Mouse (Mus musculus) left cerebral cortex, adult 18-20 months (tissue): ENCODE data around the gene Fiz1. TPM values are rescaled to one million over a fixed set of nuclear protein-coding genes. Genes with fewer than 3 reads are reported as not detected.
A peak's percentile ranks its signal among the peaks of the same experiment; 100 is the strongest.

Experiments used
- DNase-seq, 2 experiments: peaks; one replicate each; pipeline ENCODE4 v3.0.0; 2021 to 2022; ENCODE audit warnings: low spot score in 2 of 2, mixed read lengths in 1 of 2
- long read RNA-seq, 2 experiments: library from polyadenylated mRNA; stranded (forward); transcript quantifications; one replicate each; pipeline ENCODE4 v2.0.0; 2021
- total RNA-seq, 2 experiments: library from RNA; stranded (reverse); gene quantifications; 2 replicates each; pipeline ENCODE4 v1.2.3; 2021

The Fiz1 gene
- total RNA-seq, result 10 to 100 TPM; 23.3 to 25.7 TPM
- long read RNA-seq, experiment 1, transcript Fiz1-201 (3 exons, 2,546 nt), result major isoform, 9 of 17 reads
- long read RNA-seq, experiment 1, partial matches to known transcripts, result 2 of 17 reads
- long read RNA-seq, experiment 1, other reads (novel, unspliced or antisense), result 4 of 17 reads
- long read RNA-seq, experiment 2, transcript Fiz1-201 (3 exons, 2,546 nt), result major isoform, 10 of 13 reads
- long read RNA-seq, experiment 2, partial matches to known transcripts, result 1 of 13 reads
- long read RNA-seq, experiment 2, other reads (novel, unspliced or antisense), result 1 of 13 reads

DNA sequence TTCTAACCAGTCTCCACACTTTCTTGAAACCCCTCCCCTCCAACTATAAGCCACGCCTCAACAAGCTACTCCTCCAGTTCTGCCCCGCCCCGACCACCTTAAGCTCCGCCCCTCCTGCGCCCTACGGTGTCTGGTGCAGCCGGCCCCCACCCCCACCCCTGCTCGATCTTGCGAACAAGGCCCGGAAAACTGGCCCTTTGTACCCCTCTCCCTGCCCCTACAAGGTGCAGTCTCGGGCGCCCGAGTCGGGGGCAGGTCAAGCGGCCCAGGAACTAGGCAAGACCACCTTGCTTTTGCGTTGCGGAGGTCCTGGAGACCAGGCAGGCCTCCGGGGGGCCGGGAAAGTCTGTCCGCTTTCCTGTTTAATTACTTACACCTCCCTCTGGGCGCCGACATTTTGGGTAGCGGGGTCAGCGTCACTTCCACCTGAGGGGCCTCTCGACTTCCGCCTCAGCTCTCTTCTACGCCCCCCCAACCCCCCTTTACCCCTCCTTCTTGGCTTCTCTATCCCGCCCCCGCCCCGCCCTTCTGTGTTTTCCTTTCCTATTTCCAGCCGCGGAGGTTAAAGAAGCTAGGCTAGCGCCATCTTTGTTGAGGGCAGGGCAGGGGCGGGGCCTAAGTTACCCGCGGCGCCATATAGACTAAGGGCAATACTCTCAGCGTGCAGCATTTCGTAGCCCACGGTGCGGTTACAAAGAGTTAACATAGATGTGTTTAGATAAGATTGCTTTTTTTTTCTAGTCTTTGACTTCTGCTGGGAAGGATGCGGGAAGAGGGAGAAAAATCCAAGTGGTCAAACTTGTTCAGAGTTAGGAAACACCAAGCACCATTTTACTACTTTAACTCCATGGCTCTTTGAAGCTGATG, at the start of gene Fiz1, which contains the start of gene Zfp524:
Fiz1 (minus strand) TSS at position 447 of the 867 bp plus-strand sequence.
Zfp524 (plus strand) TSS at position 165 of the 867 bp plus-strand sequence.
- peak; percentile 95 to 97 for DNase-seq

- peak in 1 of 2 experiments; percentile 72 for DNase-seq
Measured at GRCm38 (mm10) chr7:5062360-5063001, 48.0 kb upstream of the Fiz1 start.

DNA sequence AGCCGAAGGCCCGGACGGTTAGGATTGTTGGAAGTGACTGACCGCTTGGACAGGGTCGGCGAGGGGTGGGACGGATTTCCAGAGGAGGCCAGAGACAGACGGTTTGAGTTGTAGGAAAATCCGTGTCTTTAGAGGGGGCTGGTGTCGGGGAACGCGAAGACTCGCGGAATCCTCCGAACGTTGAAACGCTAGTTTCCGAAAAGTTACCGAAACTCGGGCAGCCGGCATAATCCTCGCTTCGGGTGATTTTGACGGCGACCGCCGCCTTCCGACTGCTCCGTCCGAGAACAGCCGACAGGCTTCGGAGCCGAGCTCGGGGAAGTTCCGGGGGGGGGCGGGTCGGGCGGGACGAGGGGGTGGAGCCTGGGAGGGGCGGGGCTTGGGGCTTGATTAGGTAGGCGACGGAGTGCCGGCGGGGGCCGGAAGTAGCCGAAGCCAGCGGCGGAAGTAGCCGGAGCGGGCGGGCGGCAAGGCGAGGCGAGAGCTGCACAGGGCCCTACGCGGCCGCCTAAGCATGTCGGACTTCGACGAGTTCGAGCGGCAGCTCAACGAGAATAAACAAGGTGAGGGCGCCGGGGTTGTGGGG, 47.4 kb upstream of the Fiz1 start, which contains the start of gene U2af2:
U2af2 (plus strand) TSS at position 370 of the 586 bp plus-strand sequence.
- DNase-seq, result peak; percentile 91 to 92

DNA sequence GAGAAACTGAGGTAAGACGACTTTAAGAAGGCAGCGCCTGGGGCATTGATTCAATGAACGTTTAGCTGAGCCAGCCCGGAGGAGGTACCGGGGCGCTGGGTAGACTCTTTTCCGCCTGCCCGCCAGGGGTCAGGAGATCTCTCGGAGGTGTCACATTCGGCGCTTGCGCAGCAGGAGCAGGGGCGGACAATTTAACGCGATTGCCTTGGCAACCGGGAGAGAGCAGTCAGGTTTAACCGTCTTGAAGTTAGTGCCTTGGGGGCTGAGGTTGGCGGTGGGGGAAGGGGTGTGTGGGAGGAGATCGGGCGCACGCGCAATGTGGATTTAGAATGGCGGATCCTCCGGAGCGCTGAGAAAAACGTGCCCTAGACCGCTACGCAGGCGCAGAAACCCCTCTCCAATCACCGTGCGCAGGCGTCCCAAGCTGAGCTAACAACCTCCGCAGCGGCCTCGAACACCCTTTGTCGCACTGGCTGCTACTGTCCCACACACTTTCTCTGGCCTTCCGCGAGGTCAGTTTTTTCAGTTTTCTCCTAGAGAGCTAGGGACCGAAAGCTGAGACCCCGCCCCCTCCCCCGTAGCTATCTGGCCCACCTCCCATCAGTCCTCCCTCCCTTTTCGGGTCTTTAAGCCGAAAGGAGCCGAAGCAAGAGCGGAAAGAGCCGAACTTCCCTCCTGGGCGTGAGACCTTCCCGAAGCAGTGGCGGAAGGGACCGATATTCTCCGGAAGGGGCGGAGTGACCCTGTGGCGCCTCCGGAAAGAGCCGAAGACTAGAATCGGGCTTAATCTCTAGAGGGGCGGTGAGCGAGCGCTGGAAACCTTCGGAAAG, 46.7 kb upstream of the Fiz1 start:
- peak; percentile 99 to 100 for DNase-seq

DNA sequence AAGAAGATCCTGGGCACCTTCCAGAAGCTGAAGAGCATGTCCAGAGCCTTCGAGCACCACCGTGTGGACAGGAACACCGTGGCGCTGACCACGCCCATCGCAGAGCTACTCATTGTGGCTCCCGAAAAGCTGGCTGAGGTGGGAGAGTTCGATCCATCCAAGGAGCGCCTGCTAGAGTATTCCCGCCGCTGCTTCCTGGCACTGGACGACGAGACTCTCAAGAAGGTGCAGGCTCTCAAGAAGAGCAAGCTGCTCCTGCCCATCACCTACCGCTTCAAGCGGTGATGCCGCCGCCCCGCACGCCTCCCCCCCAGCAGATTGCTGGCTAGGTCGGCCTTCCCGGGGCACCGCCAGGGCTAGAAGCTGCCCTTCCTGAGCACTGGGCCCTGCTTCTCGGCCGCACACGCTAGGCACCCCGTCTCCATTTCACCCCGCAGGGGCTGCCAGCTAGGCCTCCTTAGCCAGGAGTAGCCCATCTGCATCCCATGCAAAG, 45.8 kb upstream of the Fiz1 start:
- DNase-seq, result peak; percentile 70 to 75

- no peak for DNase-seq
Measured at GRCm38 (mm10) chr7:5059421-5059820, 44.9 kb upstream of the Fiz1 start.

DNA sequence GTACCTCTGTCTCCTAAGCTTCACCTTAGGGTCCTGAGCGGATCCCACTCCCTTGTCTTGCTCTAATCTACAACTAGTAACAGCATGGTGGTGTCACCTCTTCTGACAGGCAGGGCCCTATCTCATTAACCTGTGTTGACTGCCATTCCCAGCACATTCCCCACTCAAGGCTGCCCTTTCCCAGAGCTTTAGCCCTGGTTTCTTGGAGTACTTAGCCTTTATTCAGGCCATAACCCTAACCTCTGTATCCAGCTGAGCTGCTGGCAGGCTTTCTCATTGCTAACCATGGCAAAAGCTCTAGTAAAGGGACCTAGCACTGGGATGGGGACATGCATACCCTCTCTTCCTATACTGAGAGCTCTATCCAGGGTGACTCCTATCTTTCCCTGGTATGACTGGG, 44.1 kb upstream of the Fiz1 start:
- DNase-seq, result no peak

- no peak for DNase-seq
Measured at GRCm38 (mm10) chr7:5057804-5058203, 43.3 kb upstream of the Fiz1 start.

DNA sequence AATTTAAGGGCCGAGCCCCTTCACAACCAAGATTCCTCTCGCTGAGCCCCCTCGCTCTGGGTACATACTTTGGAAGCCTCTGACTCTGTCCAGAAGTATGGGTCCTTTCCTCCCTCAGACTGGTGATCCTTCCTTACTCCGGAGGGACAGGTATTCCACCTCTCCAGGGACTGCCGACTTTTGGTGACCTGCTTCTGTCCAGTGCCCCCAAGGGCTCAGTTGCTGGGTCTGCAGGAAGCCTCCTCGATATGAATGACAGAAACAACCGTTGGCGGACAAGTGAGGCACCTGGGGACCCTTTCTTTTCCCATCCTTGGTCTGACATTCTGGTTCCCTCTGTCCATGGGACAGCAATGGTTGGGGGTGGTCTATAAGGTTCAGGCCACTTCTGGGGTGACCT, 42.9 kb upstream of the Fiz1 start:
- DNase-seq, result no peak

- peak; percentile 53 to 60 for DNase-seq
Measured at GRCm38 (mm10) chr7:5056651-5057263, 42.3 kb upstream of the Fiz1 start.

GRCm38 (mm10) chr7:5053456-5054179, 39.1 kb upstream of the Fiz1 start:
- DNase-seq, result peak in 1 of 2 experiments; percentile 55

- no peak for DNase-seq
Measured at GRCm38 (mm10) chr7:5052931-5053343, 38.4 kb upstream of the Fiz1 start.

GRCm38 (mm10) chr7:5052438-5052837, 37.9 kb upstream of the Fiz1 start:
- no peak for DNase-seq

DNA sequence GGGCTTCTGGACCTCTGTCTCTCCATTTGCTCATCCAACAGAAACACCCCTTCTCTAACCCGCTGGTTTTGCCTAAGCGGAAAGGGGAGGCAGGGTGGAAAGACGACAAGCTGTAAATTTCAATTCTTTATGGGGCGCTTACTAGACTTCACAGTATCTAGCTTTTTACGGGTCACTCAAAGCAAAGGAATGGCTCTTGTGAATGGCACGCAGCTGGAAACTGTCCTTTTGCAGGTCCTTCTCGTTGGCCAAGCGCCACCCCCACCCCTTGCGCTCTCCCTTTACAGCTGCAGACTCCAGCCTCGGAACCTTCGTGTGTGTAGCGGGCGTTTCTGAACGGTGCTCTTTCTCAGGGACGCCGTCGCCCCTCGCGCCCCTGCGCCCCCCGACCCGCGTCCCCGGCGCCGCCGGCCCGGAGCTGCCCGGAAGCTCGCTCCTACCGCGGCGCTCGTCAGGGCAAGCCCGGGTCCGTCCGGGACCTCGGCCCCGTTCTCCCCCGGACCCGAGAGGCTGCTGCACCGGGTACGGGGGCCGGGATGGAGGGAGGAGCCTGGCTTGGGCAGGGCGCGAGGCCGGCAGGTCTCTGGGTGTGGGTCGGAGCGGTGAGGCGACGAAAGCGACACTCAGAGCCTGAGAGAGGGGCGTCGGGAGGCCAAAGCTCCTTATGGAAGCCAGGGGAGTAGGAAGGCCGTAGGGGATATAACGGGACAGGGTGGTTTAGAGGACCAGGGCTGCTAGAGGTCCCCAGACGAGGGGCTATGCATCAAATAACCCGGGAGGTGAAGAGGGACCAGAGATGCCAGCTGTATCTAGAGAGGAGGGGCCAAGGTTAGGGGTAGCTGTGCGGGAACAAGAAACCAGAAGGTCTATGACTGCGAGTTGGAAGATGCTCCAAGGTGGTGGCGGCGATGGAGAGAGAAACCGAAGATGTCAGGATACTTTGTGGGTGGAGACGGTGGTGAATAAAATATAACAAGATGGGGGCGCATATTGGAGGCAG, 37.0 kb upstream of the Fiz1 start, which contains the start of gene Zfp580:
Zfp580 (plus strand) TSS at position 346 of the 1,000 bp plus-strand sequence.
- DNase-seq, result peak; percentile 68 to 77

DNA sequence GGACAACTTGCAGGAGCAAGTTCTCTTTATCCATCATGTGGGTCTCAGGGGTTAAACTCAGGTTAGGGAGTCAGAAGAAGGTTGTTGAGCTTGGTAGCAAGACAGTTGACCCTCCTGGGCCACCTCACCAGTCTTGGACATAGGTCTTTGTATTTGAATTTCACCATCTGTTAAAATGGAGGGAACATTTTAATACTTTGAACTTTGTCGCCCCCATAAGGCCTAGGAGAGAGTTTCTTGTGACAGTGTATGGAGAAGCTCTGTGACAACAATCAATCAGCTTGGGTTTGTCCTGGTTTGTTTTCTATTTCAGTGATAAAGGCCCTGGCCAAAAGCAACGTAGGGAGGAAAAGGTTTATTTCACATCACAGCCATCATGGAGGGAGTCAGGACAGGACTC, 32.8 kb upstream of the Fiz1 start:
- no peak for DNase-seq

- no peak for DNase-seq
Measured at GRCm38 (mm10) chr7:5046112-5046511, 31.6 kb upstream of the Fiz1 start.

DNA sequence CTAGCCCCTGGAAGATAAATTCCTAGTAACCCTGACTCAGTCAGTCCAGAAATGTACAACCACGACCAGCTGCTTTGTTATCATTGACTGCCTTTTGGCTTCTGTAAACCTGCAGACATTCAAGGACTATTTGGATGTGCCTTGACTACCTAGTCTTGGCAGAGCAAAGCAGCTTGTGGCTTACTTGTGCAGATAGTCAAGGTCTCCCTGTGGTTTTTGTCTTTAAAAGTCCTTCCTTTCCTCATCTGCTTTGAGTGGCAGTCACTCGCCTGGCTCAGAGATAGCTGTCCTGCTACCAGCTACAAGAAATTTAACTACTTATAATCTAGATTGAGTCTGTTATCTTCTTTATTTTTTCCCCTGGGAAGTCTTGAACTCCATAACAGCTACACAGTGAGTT, 30.5 kb upstream of the Fiz1 start:
- DNase-seq, result no peak

DNA sequence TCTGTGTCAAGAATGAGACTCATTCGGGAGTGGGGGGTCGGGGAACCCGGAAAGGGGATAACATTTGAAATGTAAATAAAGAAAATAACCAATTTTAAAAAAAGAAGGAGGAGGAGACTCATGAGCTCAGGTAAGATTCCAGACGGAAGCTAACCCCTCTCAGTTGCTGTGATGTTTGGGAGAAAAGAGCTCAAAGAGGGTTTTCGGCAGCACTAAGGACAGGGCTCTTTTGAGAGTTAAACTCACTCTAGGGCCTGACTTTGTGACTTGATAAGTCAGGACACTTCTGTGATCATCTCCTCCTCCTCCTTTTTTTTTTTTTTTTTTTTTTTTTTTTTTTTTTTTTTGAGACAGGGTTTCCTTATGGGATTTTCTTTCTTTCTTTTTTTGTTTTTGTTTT, 24.4 kb upstream of the Fiz1 start:
- DNase-seq, result no peak
